Mouse (Mus musculus) embryonic fibroblast, embryonic 13.5 days (primary cell): ENCODE results near the gene Gstp3.

ENCODE experiments used
- CTCF ChIP-seq: IDR thresholded peaks from 2 replicates; pipeline ENCODE4 v1.5.1; 2011; ENCODE audit warnings: mild to moderate bottlenecking, control low read depth, low read length, moderate library complexity, borderline replicate concordance; ENCODE audit not compliant: insufficient read depth
- POLR2A ChIP-seq: IDR thresholded peaks from 2 replicates; pipeline ENCODE4 v1.6.1; 2011; ENCODE audit warnings: low read depth, mild to moderate bottlenecking, control low read depth, low read length, moderate library complexity

- TF ChIP-seq CTCF (no peak), POLR2A (no peak)
These were observed 49.2 kb upstream of the Gstp3 start for GRCm38 (mm10) chr19:4108535-4108934.
